Mouse (Mus musculus): Measurements from ENCODE around the gene Gm5431. TPM values are rescaled to one million over a fixed set of nuclear protein-coding genes. Genes with fewer than 3 reads are reported as not detected.
"Not testable (repeated sequence)": the region's sequence is repeated elsewhere in the genome, so short reads cannot be mapped to it uniquely, and the experiment has no call there.

Gene Gm5431
- polyA plus RNA-seq, 1 experiment from 2014 or later: 0.30 TPM

- Histone ChIP-seq H3K27me3 (replicated peaks; ENCODE audit: control insufficient read depth, insufficient read depth, low read length) (no peaks in the 10 kb centered on the region), H3K4me2 (ENCODE audit: low read length) (no peak overlapping the region), H3K27ac (ENCODE audit: low read depth) (no peak overlapping the region), H3K4me1 (replicated peaks; ENCODE audit: control insufficient read depth, insufficient read depth, low read length) (no peaks in the 10 kb centered on the region), H3K36me3 (ENCODE audit: control insufficient read depth, insufficient read depth, low read length) (no peaks in the 10 kb centered on the region), H3K4me3 (ENCODE audit: low read depth, low read length) (no peak overlapping the region), H3K9me3 (ENCODE audit: control insufficient read depth, low read length) (no peaks in the 10 kb centered on the region), H3K9ac (ENCODE audit: low read length) (no peak overlapping the region)
- ATAC-seq (replicated peaks; ENCODE audit: low FRiP score, low TSS enrichment, low read depth) (no peak), DNase-seq (ENCODE audit: low spot score) (no peak)
- 78% methylated on average over 3 of the region's 3 CpGs for WGBS
Observed at GRCm38 (mm10) chr11:48918380-48918779, 16.4 kb upstream of the Gm5431 start.

GRCm38 (mm10) chr11:48913611-48914010 lies 11.6 kb upstream of the Gm5431 start:
- H3K27ac ChIP-seq (ENCODE audit: low read depth): no peak overlapping the region
- H3K4me3 ChIP-seq (ENCODE audit: low read depth, low read length): no peak overlapping the region
- no peaks in the 10 kb centered on the region for H3K9me3 ChIP-seq (ENCODE audit: control insufficient read depth, low read length)
- H3K9ac ChIP-seq (ENCODE audit: low read length): no peak overlapping the region
- WGBS: 93% methylated on average over 1 of the region's 1 CpGs
- H3K36me3 ChIP-seq (ENCODE audit: control insufficient read depth, insufficient read depth, low read length): no peaks in the 10 kb centered on the region
- ATAC-seq (replicated peaks; ENCODE audit: low FRiP score, low TSS enrichment, low read depth) (no peak), DNase-seq (ENCODE audit: low spot score) (no peak)
- no peak overlapping the region for H3K4me2 ChIP-seq (ENCODE audit: low read length)
- H3K27me3 ChIP-seq (replicated peaks; ENCODE audit: control insufficient read depth, insufficient read depth, low read length): no peaks in the 10 kb centered on the region
- no peaks in the 10 kb centered on the region for H3K4me1 ChIP-seq (replicated peaks; ENCODE audit: control insufficient read depth, insufficient read depth, low read length)

- Histone ChIP-seq H3K27me3 (replicated peaks; ENCODE audit: control insufficient read depth, insufficient read depth, low read length) (no peaks in the 10 kb centered on the region), H3K4me2 (ENCODE audit: low read length) (no peak overlapping the region), H3K27ac (ENCODE audit: low read depth) (no peak overlapping the region), H3K36me3 (ENCODE audit: control insufficient read depth, insufficient read depth, low read length) (no peaks in the 10 kb centered on the region), H3K9ac (ENCODE audit: low read length) (no peak overlapping the region), H3K4me1 (replicated peaks; ENCODE audit: control insufficient read depth, insufficient read depth, low read length) (no peaks in the 10 kb centered on the region), H3K4me3 (ENCODE audit: low read depth, low read length) (no peak overlapping the region), H3K9me3 (ENCODE audit: control insufficient read depth, low read length) (no peaks in the 10 kb centered on the region)
- WGBS: 58% methylated on average over 1 of the region's 1 CpGs
- DNase-seq (ENCODE audit: low spot score): no peak
- no peak for ATAC-seq (replicated peaks; ENCODE audit: low FRiP score, low TSS enrichment, low read depth)
Observed at GRCm38 (mm10) chr11:48908459-48908858, 6.4 kb upstream of the Gm5431 start.

GRCm38 (mm10) chr11:48901567-48901930 lies 465 bp downstream of the Gm5431 start:
- not testable (repeated sequence) for H3K9me3 ChIP-seq (ENCODE audit: control insufficient read depth, low read length); DNase-seq (ENCODE audit: low spot score); H3K27ac ChIP-seq (ENCODE audit: low read depth); H3K4me3 ChIP-seq (ENCODE audit: low read depth, low read length); ATAC-seq (replicated peaks; ENCODE audit: low FRiP score, low TSS enrichment, low read depth); H3K27me3 ChIP-seq (replicated peaks; ENCODE audit: control insufficient read depth, insufficient read depth, low read length); H3K4me1 ChIP-seq (replicated peaks; ENCODE audit: control insufficient read depth, insufficient read depth, low read length); H3K36me3 ChIP-seq (ENCODE audit: control insufficient read depth, insufficient read depth, low read length); H3K4me2 ChIP-seq (ENCODE audit: low read length); H3K9ac ChIP-seq (ENCODE audit: low read length)
- WGBS: 94% methylated on average over 1 of the region's 1 CpGs

- H3K4me1 ChIP-seq (replicated peaks; ENCODE audit: control insufficient read depth, insufficient read depth, low read length); H3K4me2 ChIP-seq (ENCODE audit: low read length); H3K4me3 ChIP-seq (ENCODE audit: low read depth, low read length); H3K27me3 ChIP-seq (replicated peaks; ENCODE audit: control insufficient read depth, insufficient read depth, low read length); H3K9ac ChIP-seq (ENCODE audit: low read length); H3K27ac ChIP-seq (ENCODE audit: low read depth); H3K36me3 ChIP-seq (ENCODE audit: control insufficient read depth, insufficient read depth, low read length); DNase-seq (ENCODE audit: low spot score); ATAC-seq (replicated peaks; ENCODE audit: low FRiP score, low TSS enrichment, low read depth); H3K9me3 ChIP-seq (ENCODE audit: control insufficient read depth, low read length): not testable (repeated sequence)
- WGBS: 82% methylated on average over 6 of the region's 6 CpGs
Observed at GRCm38 (mm10) chr11:48900654-48901566, 1.1 kb downstream of the Gm5431 start.

GRCm38 (mm10) chr11:48898812-48899431 lies 3.1 kb downstream of the Gm5431 start:
- Histone ChIP-seq H3K27ac (ENCODE audit: low read depth) (no peak overlapping the region), H3K4me1 (replicated peaks; ENCODE audit: control insufficient read depth, insufficient read depth, low read length) (no peaks in the 10 kb centered on the region), H3K27me3 (replicated peaks; ENCODE audit: control insufficient read depth, insufficient read depth, low read length) (no peaks in the 10 kb centered on the region), H3K36me3 (ENCODE audit: control insufficient read depth, insufficient read depth, low read length) (no peaks in the 10 kb centered on the region), H3K9me3 (ENCODE audit: control insufficient read depth, low read length) (no peaks in the 10 kb centered on the region), H3K4me3 (ENCODE audit: low read depth, low read length) (no peak overlapping the region), H3K4me2 (ENCODE audit: low read length) (no peak overlapping the region), H3K9ac (ENCODE audit: low read length) (no peak overlapping the region)
- ATAC-seq (replicated peaks; ENCODE audit: low FRiP score, low TSS enrichment, low read depth) (no peak), DNase-seq (ENCODE audit: low spot score) (no peak)
- WGBS: 72% methylated on average over 2 of the region's 2 CpGs

GRCm38 (mm10) chr11:48876680-48877079 lies 25.3 kb downstream of the Gm5431 start:
- H3K4me1 ChIP-seq (replicated peaks; ENCODE audit: control insufficient read depth, insufficient read depth, low read length): peaks cover 12% of the 10 kb centered on the region
- no peak overlapping the region for H3K9ac ChIP-seq (ENCODE audit: low read length)
- no peak for DNase-seq (ENCODE audit: low spot score)
- H3K27ac ChIP-seq (ENCODE audit: low read depth): no peak overlapping the region
- H3K9me3 ChIP-seq (ENCODE audit: control insufficient read depth, low read length): no peaks in the 10 kb centered on the region
- no peaks in the 10 kb centered on the region for H3K27me3 ChIP-seq (replicated peaks; ENCODE audit: control insufficient read depth, insufficient read depth, low read length)
- H3K4me3 ChIP-seq (ENCODE audit: low read depth, low read length): no peak overlapping the region
- H3K4me2 ChIP-seq (ENCODE audit: low read length): no peak overlapping the region
- WGBS: 100% methylated on average over 1 of the region's 1 CpGs
- no peak for ATAC-seq (replicated peaks; ENCODE audit: low FRiP score, low TSS enrichment, low read depth)
- no peaks in the 10 kb centered on the region for H3K36me3 ChIP-seq (ENCODE audit: control insufficient read depth, insufficient read depth, low read length)

GRCm38 (mm10) chr11:48875343-48875837 lies 26.6 kb downstream of the Gm5431 start:
- peaks cover 13% of the 10 kb centered on the region for H3K4me1 ChIP-seq (replicated peaks; ENCODE audit: control insufficient read depth, insufficient read depth, low read length)
- H3K4me3 ChIP-seq (ENCODE audit: low read depth, low read length); H3K4me2 ChIP-seq (ENCODE audit: low read length); H3K36me3 ChIP-seq (ENCODE audit: control insufficient read depth, insufficient read depth, low read length); DNase-seq (ENCODE audit: low spot score); H3K27me3 ChIP-seq (replicated peaks; ENCODE audit: control insufficient read depth, insufficient read depth, low read length); H3K9me3 ChIP-seq (ENCODE audit: control insufficient read depth, low read length); H3K27ac ChIP-seq (ENCODE audit: low read depth); H3K9ac ChIP-seq (ENCODE audit: low read length); ATAC-seq (replicated peaks; ENCODE audit: low FRiP score, low TSS enrichment, low read depth): not testable (repeated sequence)
- 100% methylated on average over 1 of the region's 1 CpGs for WGBS

All from intestine, embryonic 14.5 days (tissue).